Mouse (Mus musculus): ENCODE measurements around the gene Otulinl. TPM values are rescaled to one million over a fixed set of nuclear protein-coding genes. Genes with fewer than 3 reads are reported as not detected.

Gene Otulinl
- polyA plus RNA-seq, 1 experiment from 2014 or later, result 21.5 TPM

- Histone ChIP-seq H3K4me3 (no peak overlapping the region), H3K27ac (peak overlapping the region; percentile 11), H3K27me3 (no peaks in the 10 kb centered on the region), H3K9ac (no peak overlapping the region), H3K36me3 (no peaks in the 10 kb centered on the region), H3K9me3 (no peaks in the 10 kb centered on the region), H3K4me2 (0 out of 2 replicates have a peak overlapping the region, but pooled peaks have one; percentile 4), H3K4me1 (peaks cover 12% of the 10 kb centered on the region; the same call in 1 of the 2 replicates)
- WGBS, result 33% methylated on average over 1 of the region's 1 CpGs
- no peak for ATAC-seq (ENCODE audit: borderline replicate concordance, extremely low read depth, low FRiP score, low TSS enrichment)
Measured at GRCm38 (mm10) chr15:27702972-27703313, 21.6 kb upstream of the Otulinl start.

GRCm38 (mm10) chr15:27702031-27702971 is 20.9 kb upstream of the Otulinl start:
- Histone ChIP-seq H3K4me3 (no peak overlapping the region), H3K36me3 (no peaks in the 10 kb centered on the region), H3K27ac (peak overlapping the region; percentile 11; the same call in 1 of the 2 replicates), H3K4me1 (peaks cover 12% of the 10 kb centered on the region; the same call in 1 of the 2 replicates), H3K9me3 (no peaks in the 10 kb centered on the region), H3K4me2 (0 out of 2 replicates have a peak overlapping the region, but pooled peaks have one; percentile 4), H3K27me3 (no peaks in the 10 kb centered on the region), H3K9ac (no peak overlapping the region)
- peak; percentile 70; the same call in 1 of the 2 replicates for ATAC-seq (ENCODE audit: borderline replicate concordance, extremely low read depth, low FRiP score, low TSS enrichment)
- WGBS, result 24% methylated on average over 11 of the region's 11 CpGs

GRCm38 (mm10) chr15:27697632-27698031 is 16.3 kb upstream of the Otulinl start:
- peaks cover 5% of the 10 kb centered on the region; the same call in 1 of the 2 replicates for H3K4me1 ChIP-seq
- no peak overlapping the region for H3K27ac ChIP-seq
- H3K4me2 ChIP-seq, result no peak overlapping the region
- WGBS, result 82% methylated on average over 5 of the region's 5 CpGs
- no peaks in the 10 kb centered on the region for H3K36me3 ChIP-seq
- ATAC-seq (ENCODE audit: borderline replicate concordance, extremely low read depth, low FRiP score, low TSS enrichment), result no peak
- no peak overlapping the region for H3K9ac ChIP-seq
- no peaks in the 10 kb centered on the region for H3K9me3 ChIP-seq
- H3K27me3 ChIP-seq, result no peaks in the 10 kb centered on the region
- no peak overlapping the region for H3K4me3 ChIP-seq

- no peak overlapping the region for H3K9ac ChIP-seq
- no peak overlapping the region for H3K27ac ChIP-seq
- ATAC-seq (ENCODE audit: borderline replicate concordance, extremely low read depth, low FRiP score, low TSS enrichment), result no peak
- no peaks in the 10 kb centered on the region for H3K4me1 ChIP-seq
- no peak overlapping the region for H3K4me3 ChIP-seq
- no peaks in the 10 kb centered on the region for H3K36me3 ChIP-seq
- 72% methylated on average over 10 of the region's 10 CpGs for WGBS
- no peak overlapping the region for H3K4me2 ChIP-seq
- no peaks in the 10 kb centered on the region for H3K9me3 ChIP-seq
- no peaks in the 10 kb centered on the region for H3K27me3 ChIP-seq
Measured at GRCm38 (mm10) chr15:27693235-27693634, 11.9 kb upstream of the Otulinl start.

GRCm38 (mm10) chr15:27692161-27692560 is 10.8 kb upstream of the Otulinl start:
- Histone ChIP-seq H3K4me2 (no peak overlapping the region), H3K4me1 (no peaks in the 10 kb centered on the region), H3K4me3 (no peak overlapping the region), H3K36me3 (no peaks in the 10 kb centered on the region), H3K9me3 (no peaks in the 10 kb centered on the region), H3K27ac (no peak overlapping the region), H3K27me3 (no peaks in the 10 kb centered on the region), H3K9ac (no peak overlapping the region)
- 85% methylated on average over 7 of the region's 7 CpGs for WGBS
- ATAC-seq (ENCODE audit: borderline replicate concordance, extremely low read depth, low FRiP score, low TSS enrichment), result no peak

GRCm38 (mm10) chr15:27691213-27691612 is 9.8 kb upstream of the Otulinl start:
- 66% methylated on average over 7 of the region's 7 CpGs for WGBS
- H3K4me1 ChIP-seq, result no peaks in the 10 kb centered on the region
- H3K9me3 ChIP-seq, result no peaks in the 10 kb centered on the region
- H3K27ac ChIP-seq, result no peak overlapping the region
- no peak overlapping the region for H3K4me2 ChIP-seq
- H3K36me3 ChIP-seq, result no peaks in the 10 kb centered on the region
- no peaks in the 10 kb centered on the region for H3K27me3 ChIP-seq
- H3K9ac ChIP-seq, result no peak overlapping the region
- H3K4me3 ChIP-seq, result no peak overlapping the region
- no peak for ATAC-seq (ENCODE audit: borderline replicate concordance, extremely low read depth, low FRiP score, low TSS enrichment)

- H3K9me3 ChIP-seq, result no peaks in the 10 kb centered on the region
- H3K27me3 ChIP-seq, result no peaks in the 10 kb centered on the region
- H3K4me1 ChIP-seq, result no peaks in the 10 kb centered on the region
- 0 out of 2 replicates have a peak overlapping the region, but pooled peaks have one; percentile 8 for H3K27ac ChIP-seq
- H3K9ac ChIP-seq, result no peak overlapping the region
- ATAC-seq (ENCODE audit: borderline replicate concordance, extremely low read depth, low FRiP score, low TSS enrichment), result peak; percentile 23; the same call in 1 of the 2 replicates
- H3K4me2 ChIP-seq, result no peak overlapping the region
- no peaks in the 10 kb centered on the region for H3K36me3 ChIP-seq
- no peak overlapping the region for H3K4me3 ChIP-seq
- WGBS, result 25% methylated on average over 9 of the region's 9 CpGs
Measured at GRCm38 (mm10) chr15:27688041-27688651, 6.8 kb upstream of the Otulinl start.

- H3K9me3 ChIP-seq, result no peaks in the 10 kb centered on the region
- ATAC-seq (ENCODE audit: borderline replicate concordance, extremely low read depth, low FRiP score, low TSS enrichment), result no peak
- H3K36me3 ChIP-seq, result no peaks in the 10 kb centered on the region
- H3K4me1 ChIP-seq, result peaks cover 15% of the 10 kb centered on the region; the same call in 1 of the 2 replicates
- H3K27me3 ChIP-seq, result no peaks in the 10 kb centered on the region
- H3K27ac ChIP-seq, result no peak overlapping the region
- H3K9ac ChIP-seq, result no peak overlapping the region
- no peak overlapping the region for H3K4me3 ChIP-seq
- no peak overlapping the region for H3K4me2 ChIP-seq
- 85% methylated on average over 7 of the region's 7 CpGs for WGBS
Measured at GRCm38 (mm10) chr15:27684813-27685212, 3.4 kb upstream of the Otulinl start.

GRCm38 (mm10) chr15:27683206-27683605 is 1.8 kb upstream of the Otulinl start:
- Histone ChIP-seq H3K27me3 (no peaks in the 10 kb centered on the region), H3K27ac (no peak overlapping the region), H3K9ac (no peak overlapping the region), H3K4me3 (no peak overlapping the region), H3K9me3 (no peaks in the 10 kb centered on the region), H3K4me2 (no peak overlapping the region), H3K36me3 (no peaks in the 10 kb centered on the region), H3K4me1 (peaks cover 15% of the 10 kb centered on the region; the same call in 1 of the 2 replicates)
- ATAC-seq (ENCODE audit: borderline replicate concordance, extremely low read depth, low FRiP score, low TSS enrichment), result no peak
- 72% methylated on average over 1 of the region's 1 CpGs for WGBS

GRCm38 (mm10) chr15:27682619-27683018 is 1.2 kb upstream of the Otulinl start:
- no peak overlapping the region for H3K4me2 ChIP-seq
- H3K27me3 ChIP-seq, result no peaks in the 10 kb centered on the region
- H3K9me3 ChIP-seq, result no peaks in the 10 kb centered on the region
- no peak overlapping the region for H3K9ac ChIP-seq
- no peaks in the 10 kb centered on the region for H3K36me3 ChIP-seq
- WGBS, result 23% methylated on average over 9 of the region's 9 CpGs
- H3K27ac ChIP-seq, result peak overlapping the region; percentile 32
- no peak overlapping the region for H3K4me3 ChIP-seq
- ATAC-seq (ENCODE audit: borderline replicate concordance, extremely low read depth, low FRiP score, low TSS enrichment), result no peak
- peaks cover 15% of the 10 kb centered on the region; the same call in 1 of the 2 replicates for H3K4me1 ChIP-seq

GRCm38 (mm10) chr15:27680997-27681396 is 382 bp downstream of the Otulinl start:
- WGBS, result under 1% methylated on average over 28 of the region's 28 CpGs
- Histone ChIP-seq H3K9ac (peak overlapping the region; percentile 52), H3K36me3 (no peaks in the 10 kb centered on the region), H3K4me3 (peak overlapping the region; percentile 65), H3K4me1 (peaks cover 15% of the 10 kb centered on the region; the same call in 1 of the 2 replicates), H3K27ac (no peak overlapping the region), H3K27me3 (no peaks in the 10 kb centered on the region), H3K4me2 (peak overlapping the region; percentile 96), H3K9me3 (no peaks in the 10 kb centered on the region)
- peak; percentile 15; the same call in 1 of the 2 replicates for ATAC-seq (ENCODE audit: borderline replicate concordance, extremely low read depth, low FRiP score, low TSS enrichment)

GRCm38 (mm10) chr15:27678511-27678910 is 2.9 kb downstream of the Otulinl start:
- Histone ChIP-seq H3K4me3 (no peak overlapping the region), H3K36me3 (no peaks in the 10 kb centered on the region), H3K27ac (no peak overlapping the region), H3K9me3 (no peaks in the 10 kb centered on the region), H3K4me2 (no peak overlapping the region), H3K27me3 (no peaks in the 10 kb centered on the region), H3K9ac (no peak overlapping the region), H3K4me1 (peaks cover 21% of the 10 kb centered on the region; the same call in 1 of the 2 replicates)
- WGBS, result 75% methylated on average over 9 of the region's 9 CpGs
- no peak for ATAC-seq (ENCODE audit: borderline replicate concordance, extremely low read depth, low FRiP score, low TSS enrichment)
